Mouse (Mus musculus): ENCODE data around the gene Hoxd3.

DNA sequence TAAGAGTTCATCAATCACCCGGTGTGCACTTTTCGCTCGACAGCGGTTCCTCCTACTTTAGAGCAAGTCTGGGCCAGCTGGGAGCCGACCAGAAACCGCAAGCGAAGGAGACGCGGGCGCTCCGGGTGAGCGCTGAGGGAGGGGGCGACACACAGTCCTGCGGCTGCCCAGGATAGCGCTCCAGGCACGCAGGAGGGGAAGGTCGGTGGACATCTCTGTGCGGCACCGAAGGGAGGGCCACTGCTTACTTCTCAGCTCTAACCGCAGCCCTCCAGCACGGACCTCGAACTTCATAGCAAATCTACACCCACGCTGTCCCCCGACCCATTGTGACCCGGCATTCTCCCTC lies 41.4 kb downstream of the Hoxd3 start:
- TF ChIP-seq CTCF (IDR thresholded peaks at IDR 0.05 in 2 of 3, conservative IDR thresholded peaks at IDR 0.05 in 1 of 3; ENCODE audit: control insufficient read depth in 1 of 3, insufficient read depth in 1 of 3, low read depth in 2 of 3, low read length in 3 of 3, poor library complexity in 1 of 3, severe bottlenecking in 1 of 3) (no peak), UBTF (IDR thresholded peaks at IDR 0.05; ENCODE audit: borderline replicate concordance, insufficient read depth, low read depth, low read length) (no peak), USF1 (IDR thresholded peaks at IDR 0.05; ENCODE audit: low read depth, low read length) (no peak), POLR2A (IDR thresholded peaks at IDR 0.05; ENCODE audit: control insufficient read depth in 1 of 2, insufficient read depth in 1 of 2, low read depth in 1 of 2, low read length in 2 of 2, poor library complexity in 1 of 2) (no peak), KAT2A (conservative IDR thresholded peaks at IDR 0.05; ENCODE audit: low read depth, low read length) (no peak)
